Comparison of ENCODE assay signal across 23 mouse cellular contexts in the genomic region with DNA sequence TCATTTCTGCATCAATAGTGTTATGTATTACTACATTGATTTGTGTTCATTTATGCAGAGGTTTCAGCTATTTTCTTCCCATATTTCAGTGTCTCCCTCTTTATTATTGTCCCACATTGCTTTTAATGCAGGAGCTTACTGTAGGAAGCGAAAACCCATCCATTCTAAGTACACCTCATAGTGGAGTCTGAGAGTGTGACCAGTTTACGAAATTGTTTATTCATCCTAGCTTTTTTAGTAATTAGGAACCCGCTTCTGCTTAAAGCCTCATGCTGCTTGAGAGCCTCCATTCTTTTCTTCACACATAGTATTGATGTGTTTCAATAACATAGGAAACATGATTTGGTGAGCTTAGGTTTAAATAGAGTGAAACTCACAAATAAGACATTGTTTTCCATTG. TPM values are rescaled to one million over a fixed set of nuclear protein-coding genes. Genes with fewer than 3 reads are reported as not detected.
DNase-seq lines count a peak whose midpoint lies in the region; ATAC-seq and TF ChIP-seq lines count a peak whose summit lies in the region.
"Had no signal": no experiment of that assay in that cellular context is flagged by ENCODE, and none has a peak within 500 bp of the region (broad histone marks: within the 10 kb centered on the region; RNA-seq: fewer than 3 reads in every experiment).

No protein-coding gene starts in this region.

- 10% methylated on average over 3 of the region's 3 CpGs for WGBS in limb, embryonic 14.5 days
- WGBS in limb, embryonic 10.5 days, result 12% methylated on average over 3 of the region's 3 CpGs
- 5% methylated on average over 3 of the region's 3 CpGs for WGBS in forebrain, embryonic 12.5 days
- WGBS in hindbrain, embryonic 12.5 days, result 9% methylated on average over 3 of the region's 3 CpGs

- no peak for TF ChIP-seq POLR2A in limb, embryonic 14.5 days (IDR thresholded peaks at IDR 0.05; ENCODE audit: borderline replicate concordance, extremely low read depth, insufficient read depth, insufficient read length)

- DNase-seq in limb, embryonic 14.5 days (ENCODE audit: low spot score), result peak; percentile 4
- no peak for DNase-seq in limb, embryonic 10.5 days (ENCODE audit: low spot score)
- peak; percentile 26 for DNase-seq in embryo, embryonic 11 days
- DNase-seq in retina, postnatal 1 day, result peak; percentile 11
- DNase-seq in spleen, postnatal 10 days (ENCODE audit: low spot score in 2 of 2), result no peak
- DNase-seq: adrenal gland, postnatal 36 days; B cell, adult 2 months; cerebellum, adult 18-20 months; cerebellum, postnatal 25 days; heart, postnatal 14 days; kidney, adult 8-10 months; kidney, postnatal 4 days; thymus, adult 2 months had no signal

- peaks cover 89% of the 10 kb centered on the region for H3K27me3 ChIP-seq in limb, embryonic 14.5 days (ENCODE audit: control insufficient read depth, insufficient read depth, low read length)
- H3K27me3 ChIP-seq in limb, embryonic 10.5 days (ENCODE audit: low read depth, poor library complexity, severe bottlenecking), result peaks cover 98% of the 10 kb centered on the region
- peaks cover 23% of the 10 kb centered on the region for H3K27me3 ChIP-seq in forebrain, embryonic 12.5 days
- H3K27me3 ChIP-seq in hindbrain, embryonic 12.5 days, result peaks cover 71% of the 10 kb centered on the region

- H3K4me1 ChIP-seq in limb, embryonic 14.5 days (ENCODE audit: control insufficient read depth, insufficient read depth, low read length), result no peaks in the 10 kb centered on the region
- peaks cover 4% of the 10 kb centered on the region; the same call in 1 of the 2 replicates for H3K4me1 ChIP-seq in limb, embryonic 10.5 days
- no peaks in the 10 kb centered on the region for H3K4me1 ChIP-seq in forebrain, embryonic 12.5 days
- H3K4me1 ChIP-seq in hindbrain, embryonic 12.5 days, result peaks cover 6% of the 10 kb centered on the region; the same call in 1 of the 2 replicates
- H3K4me1 ChIP-seq: liver, embryonic 15.5 days had no signal

- no peak overlapping the region for H3K9ac ChIP-seq in limb, embryonic 14.5 days (ENCODE audit: low read depth, low read length, severe bottlenecking)
- H3K9ac ChIP-seq in forebrain, embryonic 12.5 days, result peak overlapping the region; percentile 70
- H3K9ac ChIP-seq in hindbrain, embryonic 12.5 days, result no peak overlapping the region
- H3K9ac ChIP-seq: limb, embryonic 15.5 days; liver, embryonic 15.5 days; midbrain, embryonic 13.5 days had no signal

- no peak overlapping the region for H3K4me3 ChIP-seq in limb, embryonic 14.5 days (replicated peaks; ENCODE audit: low read length)
- no peak overlapping the region for H3K4me3 ChIP-seq in limb, embryonic 10.5 days
- H3K4me3 ChIP-seq in forebrain, embryonic 12.5 days (replicated peaks), result peak overlapping the region; percentile 42
- H3K4me3 ChIP-seq in hindbrain, embryonic 12.5 days, result no peak overlapping the region
- H3K4me3 ChIP-seq: limb, embryonic 15.5 days; liver, embryonic 15.5 days; midbrain, embryonic 13.5 days had no signal

- no peak for ATAC-seq in limb, embryonic 14.5 days (ENCODE audit: low FRiP score, low read depth)
- no peak for ATAC-seq in forebrain, embryonic 12.5 days (ENCODE audit: low FRiP score)
- ATAC-seq in hindbrain, embryonic 12.5 days (ENCODE audit: low FRiP score), result no peak
- ATAC-seq: hindbrain, postnatal 0 days; lung, postnatal 0 days; midbrain, embryonic 13.5 days had no signal

- no peaks in the 10 kb centered on the region for H3K9me3 ChIP-seq in limb, embryonic 14.5 days (ENCODE audit: control insufficient read depth, low read length)
- H3K9me3 ChIP-seq in limb, embryonic 10.5 days (replicated peaks), result no peaks in the 10 kb centered on the region
- H3K9me3 ChIP-seq in forebrain, embryonic 12.5 days, result no peaks in the 10 kb centered on the region
- H3K9me3 ChIP-seq in hindbrain, embryonic 12.5 days (replicated peaks), result no peaks in the 10 kb centered on the region
- H3K9me3 ChIP-seq: limb, embryonic 15.5 days; liver, embryonic 15.5 days; midbrain, embryonic 13.5 days had no signal

- no peak overlapping the region for H3K4me2 ChIP-seq in limb, embryonic 14.5 days (replicated peaks; ENCODE audit: low read depth, low read length, severe bottlenecking)
- peak overlapping the region; percentile 58 for H3K4me2 ChIP-seq in forebrain, embryonic 12.5 days
- H3K4me2 ChIP-seq in hindbrain, embryonic 12.5 days (replicated peaks), result no peak overlapping the region
- H3K4me2 ChIP-seq: heart, embryonic 11.5 days; limb, embryonic 15.5 days; liver, embryonic 15.5 days; midbrain, embryonic 13.5 days had no signal

- H3K27ac ChIP-seq in limb, embryonic 14.5 days (replicated peaks; ENCODE audit: low read depth, low read length), result no peak overlapping the region
- no peak overlapping the region for H3K27ac ChIP-seq in limb, embryonic 10.5 days
- H3K27ac ChIP-seq in forebrain, embryonic 12.5 days, result peak overlapping the region; percentile 82
- no peak overlapping the region for H3K27ac ChIP-seq in hindbrain, embryonic 12.5 days
- H3K27ac ChIP-seq: hindbrain, postnatal 0 days; limb, embryonic 15.5 days; liver, embryonic 15.5 days; midbrain, embryonic 13.5 days had no signal

- H3K36me3 ChIP-seq in limb, embryonic 14.5 days (ENCODE audit: control insufficient read depth, insufficient read depth, low read length), result no peaks in the 10 kb centered on the region
- no peaks in the 10 kb centered on the region for H3K36me3 ChIP-seq in limb, embryonic 10.5 days
- H3K36me3 ChIP-seq in forebrain, embryonic 12.5 days (replicated peaks), result no peaks in the 10 kb centered on the region
- no peaks in the 10 kb centered on the region for H3K36me3 ChIP-seq in hindbrain, embryonic 12.5 days
- H3K36me3 ChIP-seq: limb, embryonic 15.5 days; liver, embryonic 15.5 days; midbrain, embryonic 13.5 days had no signal

RNA-seq across cellular contexts. Expression of a gene that starts 8.7 kb away (rescaled TPM):
- polyA plus RNA-seq in limb, embryonic 14.5 days (2012; rRNA removed), result 0.04 TPM in 1 of 2 replicates, not detected in the other
- polyA plus RNA-seq in limb, embryonic 14.5 days (2014; fragmentation: Nextera tagmentation; extraction: Ambion mirVana), result not detected in 2 replicates
- polyA plus RNA-seq in limb, embryonic 10.5 days (2016; fragmentation: Nextera tagmentation; extraction: Ambion mirVana), result not detected in 2 replicates
- polyA plus RNA-seq in forebrain, embryonic 12.5 days (2016; fragmentation: Nextera tagmentation; extraction: Ambion mirVana), result 1.9 and 2.2 TPM in 2 replicates
- polyA plus RNA-seq in hindbrain, embryonic 12.5 days (2016; fragmentation: Nextera tagmentation; extraction: Ambion mirVana), result 0.07 and 0.08 TPM in 2 replicates
- polyA plus RNA-seq: embryonic facial prominence, embryonic 14.5 days; heart, embryonic 11.5 days; hindbrain, postnatal 0 days; limb, embryonic 15.5 days; liver, embryonic 15.5 days; lung, postnatal 0 days; stomach, embryonic 16.5 days had no signal

RNA-seq across cellular contexts. Expression of a gene that starts 11.2 kb away (rescaled TPM):
- 0.12 and 1.2 TPM in 2 replicates for polyA plus RNA-seq in limb, embryonic 14.5 days (2012; rRNA removed)
- polyA plus RNA-seq in limb, embryonic 14.5 days (2014; fragmentation: Nextera tagmentation; extraction: Ambion mirVana), result not detected in 2 replicates
- polyA plus RNA-seq in limb, embryonic 10.5 days (2016; fragmentation: Nextera tagmentation; extraction: Ambion mirVana), result 0.19 TPM in 1 of 2 replicates, not detected in the other
- 59.7 and 68.4 TPM in 2 replicates for polyA plus RNA-seq in forebrain, embryonic 12.5 days (2016; fragmentation: Nextera tagmentation; extraction: Ambion mirVana)
- 0.68 and 1.9 TPM in 2 replicates for polyA plus RNA-seq in hindbrain, embryonic 12.5 days (2016; fragmentation: Nextera tagmentation; extraction: Ambion mirVana)
- polyA plus RNA-seq: hindbrain, postnatal 0 days; limb, embryonic 15.5 days; lung, postnatal 0 days had no signal

Comparison
In these comparisons a context has a peak if more than half of its experiments do, and no peak if none do; other contexts are left out.
1. DNase-seq: peak in limb, embryonic 14.5 days (single experiment), embryo, embryonic 11 days (single experiment) and retina, postnatal 1 day (single experiment); none in limb, embryonic 10.5 days (single experiment) and spleen, postnatal 10 days (0 of 2).
2. RNA of a gene that starts 11.2 kb away (polyA plus RNA-seq): 59.7 to 68.4 TPM in forebrain, embryonic 12.5 days; 0.68 to 1.9 TPM in hindbrain, embryonic 12.5 days, 0.12 to 1.2 TPM in limb, embryonic 14.5 days and 0.19 TPM in limb, embryonic 10.5 days; every median in the first group is over 10 times any median in the second.